Mouse (Mus musculus) heart, adult 2 months (tissue): Measurements from ENCODE around the gene Gins2. TPM values are rescaled to one million over a fixed set of nuclear protein-coding genes. Genes with fewer than 3 reads are reported as not detected.
A peak's percentile ranks its signal among the peaks of the same experiment; 100 is the strongest.

Experiments
- DNase-seq, 2 experiments: peaks; one replicate each; pipeline ENCODE4 v3.0.0; 2021
- H3K27ac ChIP-seq: fragments of 200-600 bp; 2 replicates; pipeline ENCODE4 v1.8.1; 2022
- H3K27me3 ChIP-seq: fragments of 200-500 bp; 2 replicates; pipeline ENCODE4 v1.6.1; 2012; ENCODE audit warnings: mild to moderate bottlenecking, low read length, inconsistent platforms, mixed read lengths; ENCODE audit not compliant: control insufficient read depth, insufficient read depth
- H3K36me3 ChIP-seq: fragments of 200-500 bp; 2 replicates; pipeline ENCODE4 v1.6.1; 2012; ENCODE audit warnings: low read length, inconsistent platforms; ENCODE audit not compliant: control insufficient read depth, insufficient read depth
- H3K4me1 ChIP-seq: fragments of 200-500 bp; 2 replicates; pipeline ENCODE4 v1.6.1; 2011; ENCODE audit warnings: low read length; ENCODE audit not compliant: control insufficient read depth, insufficient read depth
- H3K4me3 ChIP-seq: fragments of 200-600 bp; 2 replicates; pipeline ENCODE4 v1.8.1; 2022
- H3K79me2 ChIP-seq: fragments of 200-500 bp; replicated peaks from 2 replicates; pipeline ENCODE4 v1.6.1; 2012; ENCODE audit warnings: mild to moderate bottlenecking, inconsistent platforms, low read length, moderate library complexity, mixed read lengths; ENCODE audit not compliant: control insufficient read depth, insufficient read depth
- H3K9ac ChIP-seq: fragments of 200-500 bp; 2 replicates; pipeline ENCODE4 v1.6.1; 2012; ENCODE audit warnings: low read depth, mild to moderate bottlenecking, control low read depth, inconsistent platforms, low read length, mixed read lengths
- CTCF ChIP-seq: fragments of 200-600 bp; IDR thresholded peaks from 2 replicates; pipeline ENCODE4 v1.8.1; 2022; ENCODE audit warnings: antibody characterized with exemption, mild to moderate bottlenecking, moderate library complexity
- EP300 ChIP-seq: fragments of 200-500 bp; IDR thresholded peaks from 2 replicates; pipeline ENCODE4 v1.6.1; 2011; ENCODE audit warnings: low read depth, low read length, control low read depth; ENCODE audit not compliant: insufficient read depth
- POLR2A ChIP-seq: fragments of 200-500 bp; IDR thresholded peaks from 2 replicates; pipeline ENCODE4 v1.6.1; 2011; ENCODE audit warnings: mild to moderate bottlenecking, low read depth, low read length, control low read depth; ENCODE audit not compliant: insufficient read depth
- WGBS: fragments of 180-500 bp; shearing (Covaris S2); methylation state at CpG from one replicate; pipeline ENCODE4 v1.1.7; 2018; 5-methylcytosine and 5-hydroxymethylcytosine counted together
- intact Hi-C: fragments of 180-260 bp; cut with DNase I; formaldehyde crosslinking; loops from one replicate; pipeline ENCODE4 v1.15.1; 2025
- polyA plus RNA-seq: library from polyadenylated mRNA; depleted of rRNA; stranded (reverse); fragments of >200 nt; gene quantifications from 2 replicates; pipeline ENCODE4 v1.2.3, GENCODE M21; 2012
- total RNA-seq, 2 experiments: library from RNA; stranded (reverse); gene quantifications; 2 replicates each; pipeline ENCODE4 v1.2.3; 2021

Gene Gins2
- total and polyA plus RNA-seq, 3 experiments: 1.1 to 1.5 (median 1.3) TPM

GRCm38 (mm10) chr8:120537207-120537817 is 51.8 kb downstream of the Gins2 start:
- H3K27ac ChIP-seq: peak overlapping the region; percentile 84
- WGBS: under 1% methylated on average over 74 of the region's 79 CpGs
- H3K79me2 ChIP-seq: no peaks in the 10 kb centered on the region
- TF ChIP-seq POLR2A (no peak), CTCF (no peak), EP300 (no peak)
- H3K4me1 ChIP-seq: peaks cover 10% of the 10 kb centered on the region
- intact Hi-C loops: loop anchor here (5.0 kb wide), 1 partner anchor 310 kb away; the partner anchor contains the start of gene Gse1
- no peaks in the 10 kb centered on the region for H3K36me3 ChIP-seq
- H3K27me3 ChIP-seq: no peaks in the 10 kb centered on the region
- H3K9ac ChIP-seq: peak overlapping the region; percentile 73
- peak overlapping the region; percentile 59 for H3K4me3 ChIP-seq
- peak; percentile 85 to 91 for DNase-seq

- intact Hi-C loops: loop anchor here (5.0 kb wide), 1 partner anchor 309 kb away; the partner anchor contains the start of gene Gse1
- peak in 1 of 2 experiments; percentile 62 for DNase-seq
- TF ChIP-seq EP300: no peak
- TF ChIP-seq POLR2A: no peak
- TF ChIP-seq CTCF: no peak
Measured at GRCm38 (mm10) chr8:120536306-120537206, 52.5 kb downstream of the Gins2 start.

GRCm38 (mm10) chr8:120535452-120536305 is 53.4 kb downstream of the Gins2 start:
- Histone ChIP-seq H3K9ac (peak overlapping the region; percentile 54), H3K4me1 (peaks cover 10% of the 10 kb centered on the region), H3K79me2 (no peaks in the 10 kb centered on the region), H3K27me3 (no peaks in the 10 kb centered on the region), H3K4me3 (peak overlapping the region; percentile 59), H3K36me3 (no peaks in the 10 kb centered on the region), H3K27ac (peak overlapping the region; percentile 84)
- 2% methylated on average over 73 of the region's 79 CpGs for WGBS
- TF ChIP-seq CTCF (no peak), POLR2A (no peak), EP300 (no peak)
- intact Hi-C loops: loop anchor here (1.0 to 5.0 kb wide), 6 partner anchors 47 to 308 kb away; partner anchors contain the start of gene Gse1
- DNase-seq: peak; percentile 78 to 80

More at GRCm38 (mm10) chr8:120536306-120537206, 52.5 kb downstream of the Gins2 start:
- peaks cover 10% of the 10 kb centered on the region for H3K4me1 ChIP-seq
- H3K79me2 ChIP-seq: no peaks in the 10 kb centered on the region
- H3K27ac ChIP-seq: peak overlapping the region; percentile 84
- H3K9ac ChIP-seq: peak overlapping the region; percentile 54
- H3K36me3 ChIP-seq: no peaks in the 10 kb centered on the region
- peak overlapping the region; percentile 59 for H3K4me3 ChIP-seq
- under 1% methylated on average over 59 of the region's 61 CpGs for WGBS
- no peaks in the 10 kb centered on the region for H3K27me3 ChIP-seq

GRCm38 (mm10) chr8:120534504-120535368 is 54.4 kb downstream of the Gins2 start:
- WGBS: 31% methylated on average over 14 of the region's 14 CpGs

GRCm38 (mm10) chr8:120534080-120534479 is 55.0 kb downstream of the Gins2 start:
- Histone ChIP-seq H3K27me3 (no peaks in the 10 kb centered on the region), H3K4me3 (no peak overlapping the region), H3K27ac (no peak overlapping the region), H3K9ac (no peak overlapping the region), H3K36me3 (no peaks in the 10 kb centered on the region), H3K4me1 (peaks cover 7% of the 10 kb centered on the region), H3K79me2 (no peaks in the 10 kb centered on the region)
- 55% methylated on average over 8 of the region's 8 CpGs for WGBS
- DNase-seq: no peak
- intact Hi-C loops: loop anchor here (2.0 kb wide), 2 partner anchors 207 to 253 kb away; no protein-coding TSS in a partner anchor
- TF ChIP-seq POLR2A (no peak), CTCF (no peak), EP300 (no peak)

More at GRCm38 (mm10) chr8:120534504-120535368, 54.4 kb downstream of the Gins2 start:
- H3K27me3 ChIP-seq: no peaks in the 10 kb centered on the region
- TF ChIP-seq CTCF (no peak; the same call in 1 of the 2 replicates), EP300 (peak; percentile 99)
- H3K4me1 ChIP-seq: peaks cover 9% of the 10 kb centered on the region
- no peak overlapping the region for H3K27ac ChIP-seq
- no peaks in the 10 kb centered on the region for H3K36me3 ChIP-seq
- H3K79me2 ChIP-seq: no peaks in the 10 kb centered on the region
- H3K4me3 ChIP-seq: no peak overlapping the region
- intact Hi-C loops: loop anchor here (1.0 to 5.0 kb wide), 6 partner anchors 46 to 307 kb away; partner anchors contain the start of gene Gse1
- peak; percentile 83 to 86 for DNase-seq
- H3K9ac ChIP-seq: no peak overlapping the region
